Mouse (Mus musculus) lung, embryonic 15.5 days (tissue): ENCODE data around the gene Tmem104. TPM values are rescaled to one million over a fixed set of nuclear protein-coding genes. Genes with fewer than 3 reads are reported as not detected.

ENCODE experiments used
- ATAC-seq: fragments of 200-750 bp; cut with Nextera tagmentation; 2 replicates; pipeline ENCODE4 v1.8.0; 2017; ENCODE audit warnings: moderate number of reproducible peaks, borderline replicate concordance; ENCODE audit not compliant: low FRiP score, low TSS enrichment; ENCODE audit errors: extremely low read depth
- H3K27ac ChIP-seq: fragments of 300-500 bp; sonication (generic); 2 replicates; pipeline ENCODE4 v1.5.1; 2015; ENCODE audit warnings: moderate library complexity, mild to moderate bottlenecking, inconsistent platforms
- H3K27me3 ChIP-seq: fragments of 300-500 bp; sonication (generic); 2 replicates; pipeline ENCODE4 v1.6.1; 2015; ENCODE audit warnings: inconsistent platforms
- H3K36me3 ChIP-seq: fragments of 300-500 bp; sonication (generic); 2 replicates; pipeline ENCODE4 v1.6.1; 2015; ENCODE audit warnings: inconsistent platforms
- H3K4me1 ChIP-seq: fragments of 300-500 bp; sonication (generic); 2 replicates; pipeline ENCODE4 v1.6.1; 2015; ENCODE audit warnings: inconsistent platforms
- H3K4me2 ChIP-seq: fragments of 300-500 bp; sonication (generic); 2 replicates; pipeline ENCODE4 v1.6.1; 2015; ENCODE audit warnings: inconsistent platforms, mild to moderate bottlenecking, moderate library complexity
- H3K4me3 ChIP-seq: fragments of 300-500 bp; sonication (generic); 2 replicates; pipeline ENCODE4 v1.5.1; 2015; ENCODE audit warnings: mild to moderate bottlenecking, inconsistent platforms
- H3K9ac ChIP-seq: fragments of 300-500 bp; sonication (generic); 2 replicates; pipeline ENCODE4 v1.6.1; 2015; ENCODE audit warnings: inconsistent platforms
- H3K9me3 ChIP-seq: fragments of 300-500 bp; sonication (generic); 2 replicates; pipeline ENCODE4 v1.6.1; 2016; ENCODE audit warnings: inconsistent platforms
- WGBS: fragments of 180-500 bp; shearing (Covaris S2); methylation state at CpG from one replicate; pipeline ENCODE4 v1.1.7; 2015; 5-methylcytosine and 5-hydroxymethylcytosine counted together
- polyA plus RNA-seq: library from polyadenylated mRNA; unstranded; fragments of >200 nt; fragmentation: Nextera tagmentation; extraction: Ambion mirVana; gene quantifications from 2 replicates; pipeline ENCODE4 v1.2.1, GENCODE M21; 2015

The Tmem104 gene
- polyA plus RNA-seq, 1 experiment from 2014 or later, result 10.5 TPM

DNA sequence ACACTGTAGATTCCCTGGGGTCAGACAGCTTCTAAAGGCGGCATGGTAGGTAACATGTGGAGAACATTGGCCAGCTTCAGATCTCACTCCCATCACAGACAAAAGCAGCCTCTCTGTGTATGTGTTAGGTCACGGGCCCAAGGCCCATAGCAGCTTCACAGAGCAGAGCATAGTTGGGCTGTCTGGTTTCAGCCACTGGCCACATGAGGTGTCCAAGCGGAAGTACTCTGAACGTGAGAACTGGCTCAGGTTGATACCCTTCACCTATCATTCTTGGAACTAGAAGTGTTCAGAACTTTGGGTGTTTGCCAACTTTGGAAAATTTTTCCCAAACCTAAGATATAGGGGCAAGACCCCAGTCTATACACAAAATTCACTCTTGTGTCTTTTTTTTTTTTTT lies 17.9 kb upstream of the Tmem104 start:
- no peak overlapping the region for H3K9ac ChIP-seq
- 84% methylated on average over 4 of the region's 4 CpGs for WGBS
- no peak overlapping the region for H3K4me3 ChIP-seq
- no peak for ATAC-seq
- H3K4me2 ChIP-seq, result no peak overlapping the region
- H3K27ac ChIP-seq, result no peak overlapping the region
- peaks cover 11% of the 10 kb centered on the region; the same call in 1 of the 2 replicates for H3K27me3 ChIP-seq
- no peaks in the 10 kb centered on the region for H3K36me3 ChIP-seq
- no peaks in the 10 kb centered on the region for H3K9me3 ChIP-seq
- peaks cover 46% of the 10 kb centered on the region for H3K4me1 ChIP-seq

DNA sequence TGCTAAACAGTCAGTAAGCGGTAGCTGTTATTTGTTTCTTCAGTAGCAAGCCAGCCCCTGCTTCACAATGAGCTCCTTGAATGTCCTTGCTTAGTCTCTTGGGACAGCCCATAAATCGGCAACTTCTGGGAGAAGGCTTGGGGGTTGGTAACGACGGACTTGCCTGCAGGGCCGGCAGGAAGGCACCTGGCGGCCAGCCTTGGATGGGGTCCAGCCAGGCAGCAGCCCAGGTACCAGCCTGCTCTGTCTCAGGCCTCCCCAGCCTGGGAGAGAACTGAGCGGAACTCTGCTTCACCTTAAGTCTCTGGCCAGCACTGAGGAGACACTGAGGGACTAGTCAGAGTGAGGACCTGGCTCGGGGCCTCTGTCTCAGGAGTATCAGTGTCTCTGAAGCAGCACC lies 16.2 kb upstream of the Tmem104 start:
- no peak for ATAC-seq
- H3K4me1 ChIP-seq, result peaks cover 48% of the 10 kb centered on the region
- 43% methylated on average over 8 of the region's 8 CpGs for WGBS
- no peak overlapping the region for H3K4me2 ChIP-seq
- H3K27ac ChIP-seq, result 0 out of 2 replicates have a peak overlapping the region, but pooled peaks have one; percentile 4
- H3K27me3 ChIP-seq, result no peaks in the 10 kb centered on the region
- no peaks in the 10 kb centered on the region for H3K9me3 ChIP-seq
- H3K9ac ChIP-seq, result no peak overlapping the region
- H3K36me3 ChIP-seq, result no peaks in the 10 kb centered on the region
- H3K4me3 ChIP-seq, result no peak overlapping the region

DNA sequence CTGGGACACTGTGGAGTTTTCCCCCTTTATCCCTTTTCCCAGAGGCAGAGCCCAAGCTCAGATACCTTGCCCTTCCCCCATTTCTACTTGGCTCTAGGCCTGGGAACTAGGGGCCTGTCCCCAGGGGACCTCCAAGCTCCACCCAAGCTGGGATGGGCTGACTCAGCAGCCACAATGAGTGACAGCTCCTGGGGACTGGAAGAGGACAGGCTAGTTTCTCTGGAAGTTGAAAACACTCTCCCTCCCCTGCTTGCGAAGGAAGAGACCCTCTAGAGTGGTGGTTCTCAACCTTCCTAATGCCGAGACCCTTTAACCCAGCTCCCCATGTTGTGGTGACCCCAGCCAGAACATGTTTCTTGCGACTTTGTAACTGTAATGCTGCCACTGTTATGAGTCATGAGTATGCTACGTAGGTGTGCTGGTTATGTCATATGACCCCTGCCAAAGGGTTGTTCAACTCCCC lies 14.4 kb upstream of the Tmem104 start:
- Histone ChIP-seq H3K36me3 (no peaks in the 10 kb centered on the region), H3K9ac (no peak overlapping the region), H3K27ac (peak overlapping the region; percentile 87; the same call in 1 of the 2 replicates), H3K4me1 (peaks cover 62% of the 10 kb centered on the region), H3K9me3 (no peaks in the 10 kb centered on the region), H3K4me2 (0 out of 2 replicates have a peak overlapping the region, but pooled peaks have one; percentile 33), H3K27me3 (no peaks in the 10 kb centered on the region), H3K4me3 (no peak overlapping the region)
- ATAC-seq, result peak; percentile 39; the same call in 1 of the 2 replicates
- WGBS, result 33% methylated on average over 4 of the region's 4 CpGs

DNA sequence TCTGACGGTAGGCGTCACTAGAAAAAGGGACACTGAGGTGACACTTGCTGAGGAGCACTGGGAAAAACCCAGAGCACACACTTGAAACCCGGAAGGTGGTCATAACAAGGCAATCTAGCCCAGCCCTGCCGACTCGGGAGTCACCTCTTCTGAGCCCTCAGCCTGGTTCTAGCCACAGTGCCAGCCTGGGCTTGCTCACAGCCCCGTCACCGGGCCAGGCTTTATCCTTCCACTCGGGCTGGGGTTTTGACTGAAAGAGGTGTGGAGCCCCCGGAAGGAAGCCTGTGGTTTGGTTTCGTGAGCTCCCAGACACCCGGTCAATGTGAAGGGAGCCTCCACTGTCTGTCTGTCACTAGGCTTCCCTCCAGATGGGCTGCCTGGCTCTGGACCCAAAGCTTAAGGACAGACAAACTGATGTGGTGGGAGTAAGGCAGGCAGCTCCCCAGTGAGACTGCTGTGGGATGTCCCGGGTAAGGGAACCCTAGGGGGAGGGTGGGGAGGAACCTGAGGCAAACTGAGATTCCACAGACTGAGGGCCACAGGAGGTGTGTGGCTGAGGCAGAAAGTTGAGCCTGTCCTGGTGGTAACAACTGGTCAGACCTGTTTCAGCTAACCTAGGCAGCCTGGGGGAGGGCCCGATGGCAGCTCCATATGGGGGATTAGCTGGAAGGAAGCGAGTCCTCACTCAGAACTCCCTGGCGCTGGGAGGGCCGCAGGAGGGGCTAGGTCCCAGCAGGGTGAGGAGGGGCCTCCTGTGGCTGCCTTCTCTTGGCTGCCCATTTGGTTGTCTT lies 13.5 kb upstream of the Tmem104 start:
- no peak overlapping the region for H3K9ac ChIP-seq
- H3K9me3 ChIP-seq, result no peaks in the 10 kb centered on the region
- peak overlapping the region; percentile 87 for H3K27ac ChIP-seq
- WGBS, result 19% methylated on average over 16 of the region's 16 CpGs
- peak; percentile 44 for ATAC-seq
- H3K4me3 ChIP-seq, result no peak overlapping the region; the same call in 1 of the 2 replicates
- H3K36me3 ChIP-seq, result no peaks in the 10 kb centered on the region
- peak overlapping the region; percentile 33; the same call in 1 of the 2 replicates for H3K4me2 ChIP-seq
- H3K27me3 ChIP-seq, result no peaks in the 10 kb centered on the region
- H3K4me1 ChIP-seq, result peaks cover 65% of the 10 kb centered on the region

DNA sequence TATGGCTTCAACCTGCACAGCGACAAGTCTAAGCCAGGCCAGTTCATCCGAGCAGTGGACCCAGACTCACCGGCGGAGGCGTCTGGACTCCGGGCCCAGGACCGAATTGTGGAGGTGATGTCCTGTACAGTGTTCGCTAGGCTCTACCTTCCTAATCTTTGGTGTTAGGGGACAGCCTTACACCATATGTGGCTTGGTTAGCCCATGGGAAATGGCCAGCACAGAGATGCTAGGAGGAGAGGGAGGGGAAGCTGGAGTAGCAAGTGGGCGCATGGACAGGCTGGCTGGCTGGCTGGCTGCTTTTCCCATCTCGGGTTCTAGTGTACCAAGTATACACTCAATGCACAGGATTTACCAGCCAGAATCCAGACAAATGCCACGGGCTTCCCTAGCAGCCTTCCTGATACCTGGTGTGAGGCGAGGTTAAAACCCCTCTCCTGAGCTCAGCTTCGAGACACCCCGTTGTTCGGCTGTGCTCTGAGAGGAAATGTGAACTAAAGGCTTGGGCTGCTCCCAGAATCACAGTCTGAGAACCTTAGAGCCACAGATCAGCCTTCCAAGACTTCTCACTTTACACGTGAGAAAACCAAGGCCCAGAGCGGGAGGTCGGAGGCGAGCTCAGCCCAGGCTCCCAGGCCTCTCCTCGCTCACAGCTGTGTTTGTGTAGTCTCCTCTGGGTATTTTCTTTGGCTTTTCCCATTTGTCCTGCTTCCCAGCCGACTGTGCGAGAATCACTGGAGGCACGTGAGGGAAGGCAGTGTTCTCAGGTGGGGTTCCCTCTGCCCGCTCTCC lies 10.7 kb upstream of the Tmem104 start:
- Histone ChIP-seq H3K27ac (no peak overlapping the region), H3K4me2 (no peak overlapping the region), H3K4me1 (peaks cover 59% of the 10 kb centered on the region), H3K9me3 (no peaks in the 10 kb centered on the region), H3K27me3 (no peaks in the 10 kb centered on the region), H3K4me3 (no peak overlapping the region), H3K36me3 (no peaks in the 10 kb centered on the region), H3K9ac (no peak overlapping the region)
- WGBS, result 62% methylated on average over 24 of the region's 24 CpGs
- no peak for ATAC-seq

DNA sequence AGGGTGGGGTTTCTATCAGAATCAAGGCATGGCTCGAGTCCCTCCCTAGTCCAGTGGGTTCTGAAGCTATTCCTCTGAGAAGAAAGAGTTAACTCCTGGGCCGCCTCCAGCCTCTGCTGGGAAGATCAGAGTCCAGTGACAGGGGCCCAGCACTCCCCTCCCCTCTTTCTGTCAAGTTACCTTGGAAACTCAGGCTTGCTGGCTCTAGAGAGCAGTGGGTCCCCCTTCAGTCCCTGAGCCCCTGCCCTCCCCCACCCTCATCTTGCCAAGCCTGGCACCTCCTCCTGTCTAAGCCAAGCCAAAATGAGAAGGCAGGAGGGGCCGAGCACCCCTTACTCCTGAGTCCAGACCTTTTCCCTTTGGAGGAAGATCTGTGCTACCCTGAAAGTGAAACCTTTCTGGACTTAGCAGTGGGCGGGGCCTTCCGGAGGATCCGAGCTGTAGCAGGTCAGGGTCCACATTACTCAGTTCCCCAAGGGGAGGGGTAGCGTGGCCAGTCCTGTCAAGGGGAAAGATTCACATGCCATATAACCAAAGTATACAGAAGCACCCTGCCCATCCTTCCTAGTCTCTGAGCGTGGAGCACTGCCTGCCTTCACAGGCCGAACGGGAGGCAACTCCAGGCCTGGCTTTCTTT lies 9.6 kb upstream of the Tmem104 start:
- Histone ChIP-seq H3K9ac (0 out of 2 replicates have a peak overlapping the region, but pooled peaks have one; percentile 7), H3K36me3 (no peaks in the 10 kb centered on the region), H3K27me3 (no peaks in the 10 kb centered on the region), H3K4me1 (peaks cover 48% of the 10 kb centered on the region), H3K4me2 (peak overlapping the region; percentile 28), H3K4me3 (no peak overlapping the region), H3K9me3 (no peaks in the 10 kb centered on the region), H3K27ac (no peak overlapping the region; the same call in 1 of the 2 replicates)
- no peak for ATAC-seq
- 19% methylated on average over 10 of the region's 10 CpGs for WGBS

DNA sequence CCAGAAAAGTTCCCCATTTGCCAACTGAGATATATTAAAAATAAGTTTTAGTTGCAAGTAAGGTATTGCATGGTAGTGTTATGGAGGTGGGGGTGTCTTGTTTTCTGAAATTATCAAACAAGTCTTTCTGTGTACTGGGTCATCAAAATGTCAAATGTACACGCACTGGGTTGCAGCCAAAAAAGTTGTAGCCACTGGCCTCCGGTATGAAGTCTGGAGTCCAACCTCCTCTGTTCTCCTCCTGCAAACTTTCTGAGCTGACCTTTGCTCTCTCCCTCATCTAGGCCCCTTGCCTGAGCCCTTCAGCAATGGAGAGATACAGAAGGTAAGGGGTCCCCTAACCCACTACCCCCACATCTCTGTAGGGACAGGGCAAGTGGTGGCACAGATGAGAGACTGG lies 8.5 kb upstream of the Tmem104 start:
- Histone ChIP-seq H3K27me3 (no peaks in the 10 kb centered on the region), H3K4me3 (no peak overlapping the region), H3K4me1 (peaks cover 37% of the 10 kb centered on the region), H3K9me3 (no peaks in the 10 kb centered on the region), H3K36me3 (no peaks in the 10 kb centered on the region), H3K9ac (no peak overlapping the region), H3K27ac (no peak overlapping the region), H3K4me2 (no peak overlapping the region)
- 63% methylated on average over 2 of the region's 2 CpGs for WGBS
- no peak for ATAC-seq

DNA sequence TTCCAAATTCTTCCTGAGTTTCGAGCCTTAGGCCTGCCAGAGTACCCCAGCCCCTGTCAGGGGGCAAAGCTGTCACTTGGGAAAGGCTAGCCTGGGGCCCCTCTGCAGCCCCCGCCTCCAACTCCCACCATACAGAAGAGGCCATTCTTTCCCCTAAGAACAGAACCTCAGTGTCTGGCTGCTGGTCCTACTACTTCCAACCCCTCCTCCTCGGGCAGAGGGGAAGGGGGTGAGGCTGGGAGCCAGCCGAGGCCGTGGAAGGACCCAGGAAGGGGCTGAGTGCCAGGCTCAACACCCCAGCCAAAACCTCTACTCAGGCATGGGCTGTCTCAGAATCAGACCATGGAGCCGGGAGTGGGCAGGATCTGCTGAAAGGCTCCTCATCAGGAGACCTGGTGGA lies 8.1 kb upstream of the Tmem104 start:
- H3K4me3 ChIP-seq, result no peak overlapping the region
- H3K9me3 ChIP-seq, result no peaks in the 10 kb centered on the region
- H3K27ac ChIP-seq, result no peak overlapping the region
- H3K4me1 ChIP-seq, result peaks cover 34% of the 10 kb centered on the region
- H3K27me3 ChIP-seq, result no peaks in the 10 kb centered on the region
- H3K4me2 ChIP-seq, result no peak overlapping the region
- 59% methylated on average over 6 of the region's 6 CpGs for WGBS
- H3K36me3 ChIP-seq, result no peaks in the 10 kb centered on the region
- no peak overlapping the region for H3K9ac ChIP-seq
- no peak for ATAC-seq

DNA sequence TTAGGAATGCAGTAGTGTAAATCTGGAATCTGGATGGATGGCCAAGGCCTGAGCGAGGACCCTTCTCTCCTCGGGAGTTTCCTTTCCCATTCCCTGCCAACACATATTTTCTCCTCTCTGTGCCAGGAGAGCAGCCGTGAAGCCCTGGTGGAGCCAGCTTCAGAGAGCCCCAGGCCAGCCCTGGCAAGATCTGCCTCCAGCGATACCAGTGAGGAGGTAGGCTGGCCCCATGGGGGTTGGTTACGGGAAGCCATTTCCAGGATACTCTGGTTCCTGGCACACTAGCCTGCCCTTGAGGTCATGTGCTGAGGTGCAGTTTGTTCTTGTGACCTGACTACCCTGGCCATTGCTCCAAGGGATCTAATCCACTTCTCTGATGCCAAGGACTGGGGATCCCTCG lies 7.4 kb upstream of the Tmem104 start:
- Histone ChIP-seq H3K27ac (no peak overlapping the region), H3K9ac (no peak overlapping the region), H3K9me3 (no peaks in the 10 kb centered on the region), H3K27me3 (no peaks in the 10 kb centered on the region), H3K4me2 (no peak overlapping the region), H3K4me3 (no peak overlapping the region), H3K36me3 (no peaks in the 10 kb centered on the region), H3K4me1 (peaks cover 27% of the 10 kb centered on the region)
- WGBS, result 62% methylated on average over 6 of the region's 6 CpGs
- ATAC-seq, result no peak

DNA sequence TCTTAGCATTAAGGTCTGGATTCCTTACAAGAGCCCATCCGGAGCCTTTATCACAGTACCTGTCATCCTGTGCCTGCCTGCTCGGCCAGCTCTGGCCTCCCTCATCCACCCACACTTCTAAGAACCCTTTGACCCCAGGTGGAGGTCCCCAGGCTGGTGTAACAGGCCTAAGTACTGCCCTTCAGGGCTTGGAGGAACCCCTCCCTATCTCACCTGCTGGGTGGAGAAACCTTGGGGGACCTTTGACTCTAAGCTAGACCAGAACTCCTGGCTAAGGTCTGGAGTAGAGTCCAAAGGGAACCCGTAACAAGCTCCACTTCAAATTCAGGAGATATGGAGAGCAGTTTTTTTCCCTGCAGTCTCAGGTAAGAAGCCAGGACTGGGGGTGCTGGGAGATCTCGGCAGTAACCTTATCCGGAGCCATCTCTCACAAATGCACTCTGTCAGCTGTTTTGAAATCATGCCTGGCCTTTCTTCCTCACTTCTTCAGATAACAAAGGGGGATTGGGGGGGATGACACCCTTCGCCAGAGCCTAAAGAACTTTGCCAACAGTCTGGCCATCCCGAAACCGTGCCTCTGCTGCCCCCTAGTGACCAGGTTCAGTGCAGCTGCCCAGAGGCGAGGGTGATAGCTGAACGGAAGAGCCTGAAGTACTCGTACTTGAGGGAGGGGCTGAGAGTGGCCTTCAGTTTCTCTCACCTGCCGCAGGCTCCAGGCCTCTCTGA lies 5.2 kb upstream of the Tmem104 start:
- Histone ChIP-seq H3K27me3 (no peaks in the 10 kb centered on the region), H3K9me3 (no peaks in the 10 kb centered on the region), H3K4me2 (no peak overlapping the region), H3K9ac (no peak overlapping the region), H3K4me1 (peaks cover 21% of the 10 kb centered on the region), H3K4me3 (no peak overlapping the region), H3K27ac (no peak overlapping the region), H3K36me3 (no peaks in the 10 kb centered on the region)
- WGBS, result 12% methylated on average over 12 of the region's 12 CpGs
- ATAC-seq, result no peak

DNA sequence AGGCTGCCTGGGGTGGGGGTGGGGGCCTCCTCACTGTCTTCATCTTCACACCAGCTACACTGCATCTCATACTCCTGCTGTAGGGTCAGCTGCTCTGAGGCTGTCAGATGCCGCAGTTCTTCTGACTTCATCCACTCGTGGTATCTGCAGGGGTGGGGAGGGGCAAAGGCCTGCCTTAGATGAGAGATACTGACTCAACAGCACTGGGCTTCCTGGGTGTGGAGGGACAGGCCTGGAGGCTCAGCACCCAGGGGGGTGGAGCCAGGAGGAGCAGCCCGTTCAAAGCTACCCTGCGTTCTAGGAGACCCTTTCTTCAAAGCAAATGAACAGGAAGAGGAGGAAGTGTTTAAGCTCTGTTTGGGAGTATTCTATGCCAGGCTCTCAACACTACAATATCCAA lies 2.3 kb upstream of the Tmem104 start:
- peaks cover 15% of the 10 kb centered on the region for H3K4me1 ChIP-seq
- ATAC-seq, result no peak
- H3K9ac ChIP-seq, result no peak overlapping the region
- H3K27ac ChIP-seq, result no peak overlapping the region
- no peak overlapping the region for H3K4me2 ChIP-seq
- H3K27me3 ChIP-seq, result no peaks in the 10 kb centered on the region
- H3K4me3 ChIP-seq, result no peak overlapping the region
- no peaks in the 10 kb centered on the region for H3K36me3 ChIP-seq
- H3K9me3 ChIP-seq, result no peaks in the 10 kb centered on the region
- WGBS, result 32% methylated on average over 4 of the region's 4 CpGs
